Mouse (Mus musculus) ES-E14 (cell line): ENCODE results near the gene Rfx6. TPM values are rescaled to one million over a fixed set of nuclear protein-coding genes. Genes with fewer than 3 reads are reported as not detected.

Experiments
- DNase-seq: peaks from one replicate; pipeline ENCODE4 v3.0.0-alpha.2; 2013; ENCODE audit warnings: low read depth, low spot score
- H3K27ac ChIP-seq: 2 replicates; pipeline ENCODE4 v1.5.1; 2012; ENCODE audit warnings: low read depth, mild to moderate bottlenecking, low read length, moderate library complexity, mixed read lengths; ENCODE audit not compliant: poor library complexity, insufficient read depth, severe bottlenecking
- H3K36me3 ChIP-seq: 2 replicates; pipeline ENCODE4 v1.6.1; 2012; ENCODE audit warnings: mild to moderate bottlenecking, low read length, moderate library complexity, mixed read lengths; ENCODE audit not compliant: control insufficient read depth, poor library complexity, insufficient read depth, severe bottlenecking
- H3K4me1 ChIP-seq, 2 experiments: fragments of 150-350 bp in 1 of 2; sonication (generic) in 1 of 2; 2 replicates each; pipeline ENCODE4 v1.6.1; 2012; ENCODE audit warnings: low read length in 2 of 2, mild to moderate bottlenecking in 1 of 2, mixed read lengths in 1 of 2; ENCODE audit not compliant: control insufficient read depth in 2 of 2, insufficient read depth in 2 of 2, poor library complexity in 1 of 2
- H3K4me3 ChIP-seq, 2 experiments: fragments of 150-350 bp in 1 of 2; sonication (generic) in 1 of 2; 2 replicates each; pipeline ENCODE4 v1.5.1; 2012; ENCODE audit warnings: low read length in 2 of 2, low read depth in 1 of 2, mild to moderate bottlenecking in 1 of 2, mixed read lengths in 1 of 2; ENCODE audit not compliant: insufficient read depth in 1 of 2, poor library complexity in 1 of 2, severe bottlenecking in 1 of 2
- H3K9ac ChIP-seq: 2 replicates; pipeline ENCODE4 v1.6.1; 2012; ENCODE audit warnings: low read depth, mild to moderate bottlenecking, low read length, mixed read lengths; ENCODE audit not compliant: poor library complexity, insufficient read depth, severe bottlenecking
- H3K9me3 ChIP-seq: fragments of 150-350 bp; sonication (generic); 2 replicates; pipeline ENCODE4 v1.6.1; 2012; ENCODE audit warnings: low read depth, mild to moderate bottlenecking, low read length; ENCODE audit not compliant: control insufficient read depth, insufficient read depth
- CHD2 ChIP-seq: IDR thresholded peaks from 2 replicates; pipeline ENCODE4 v1.6.1; 2014; ENCODE audit warnings: mild to moderate bottlenecking, low read depth, low read length, inconsistent platforms
- HCFC1 ChIP-seq: IDR thresholded peaks from 2 replicates; pipeline ENCODE4 v1.6.1; 2012; ENCODE audit warnings: low read length, inconsistent platforms, borderline replicate concordance; ENCODE audit not compliant: insufficient read depth
- MAFK ChIP-seq: IDR thresholded peaks from 2 replicates; pipeline ENCODE4 v1.6.1; 2014; ENCODE audit warnings: mild to moderate bottlenecking, low read depth, low read length, inconsistent platforms; ENCODE audit not compliant: insufficient read depth
- ZC3H11A ChIP-seq: IDR thresholded peaks from 2 replicates; pipeline ENCODE4 v1.6.1; 2012; ENCODE audit warnings: low read depth, mild to moderate bottlenecking, inconsistent platforms, low read length, borderline replicate concordance
- ZNF384 ChIP-seq: IDR thresholded peaks from 2 replicates; pipeline ENCODE4 v1.6.1; 2012; ENCODE audit warnings: low read depth, low read length, inconsistent platforms
- in situ Hi-C, 2 experiments: fragments of 600-800 bp; cut with MboI; formaldehyde crosslinking; loops; one replicate each; pipeline ENCODE4 v1.15.1; 2025; ENCODE audit warnings: low sequenced_read_pairs in 2 of 2, inconsistent platforms in 1 of 2; ENCODE audit not compliant: unreplicated experiment in 2 of 2
- total RNA-seq: library from RNA; depleted of rRNA; stranded (reverse); fragments of 300-350 nt; gene quantifications from 2 replicates; pipeline ENCODE4 v1.2.3, GENCODE M21; 2012; rRNA removed

Gene Rfx6
- 0.11 TPM in 1 of 2 replicates, not detected in the other for total RNA-seq

DNA sequence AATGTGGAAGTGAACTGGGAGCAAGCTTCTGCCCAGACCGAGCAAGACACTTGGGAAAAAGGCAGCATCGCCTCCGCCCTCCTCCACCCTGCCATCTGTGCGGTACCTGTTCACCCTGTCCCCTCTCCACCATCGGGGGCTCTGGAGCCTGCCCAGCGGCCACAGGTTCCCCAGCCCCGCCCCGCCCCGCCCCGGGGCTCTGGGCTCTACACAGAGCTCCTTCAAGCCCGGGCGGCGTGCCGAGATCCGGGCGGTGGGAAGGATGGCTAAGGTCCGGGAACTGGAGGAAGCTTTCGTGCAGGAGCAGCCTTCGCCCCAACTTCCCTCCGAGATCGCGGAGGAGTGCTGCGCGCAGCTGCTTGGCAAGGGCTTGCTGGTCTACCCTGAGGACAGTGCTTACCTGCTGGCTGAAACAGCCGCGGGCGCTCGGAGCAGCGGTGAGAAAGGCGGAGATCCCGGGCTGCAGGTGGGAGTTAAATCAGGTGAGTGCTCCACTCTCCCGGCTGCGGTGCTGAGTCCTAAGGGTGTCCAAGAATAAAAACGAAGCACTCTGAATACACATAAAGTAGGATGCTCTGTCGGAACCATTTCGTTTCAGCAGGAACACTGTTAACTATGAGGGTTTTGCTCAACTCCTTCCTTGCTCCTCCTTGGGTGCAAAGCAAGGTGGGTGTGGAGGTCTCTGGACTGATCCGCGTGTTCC lies at the start of gene Rfx6:
TSS of gene Rfx6 (plus strand) at position 209 of the 703 bp plus-strand sequence.
- Histone ChIP-seq H3K4me1 (no peaks in the 10 kb centered on the region), H3K9me3 (no peaks in the 10 kb centered on the region), H3K9ac (peak within 1 kb of the TSS; percentile 20; the same call in 1 of the 2 replicates), H3K36me3 (no peaks in the 10 kb centered on the region), H3K27ac (no peak within 1 kb of the TSS), H3K4me3 (peak within 1 kb of the TSS; percentile 58 to 68)
- DNase-seq: peak; percentile 33
- TF ChIP-seq ZNF384 (no peak), CHD2 (no peak), ZC3H11A (no peak), MAFK (no peak), HCFC1 (no peak)
- in situ Hi-C loops: no loop called here

DNA sequence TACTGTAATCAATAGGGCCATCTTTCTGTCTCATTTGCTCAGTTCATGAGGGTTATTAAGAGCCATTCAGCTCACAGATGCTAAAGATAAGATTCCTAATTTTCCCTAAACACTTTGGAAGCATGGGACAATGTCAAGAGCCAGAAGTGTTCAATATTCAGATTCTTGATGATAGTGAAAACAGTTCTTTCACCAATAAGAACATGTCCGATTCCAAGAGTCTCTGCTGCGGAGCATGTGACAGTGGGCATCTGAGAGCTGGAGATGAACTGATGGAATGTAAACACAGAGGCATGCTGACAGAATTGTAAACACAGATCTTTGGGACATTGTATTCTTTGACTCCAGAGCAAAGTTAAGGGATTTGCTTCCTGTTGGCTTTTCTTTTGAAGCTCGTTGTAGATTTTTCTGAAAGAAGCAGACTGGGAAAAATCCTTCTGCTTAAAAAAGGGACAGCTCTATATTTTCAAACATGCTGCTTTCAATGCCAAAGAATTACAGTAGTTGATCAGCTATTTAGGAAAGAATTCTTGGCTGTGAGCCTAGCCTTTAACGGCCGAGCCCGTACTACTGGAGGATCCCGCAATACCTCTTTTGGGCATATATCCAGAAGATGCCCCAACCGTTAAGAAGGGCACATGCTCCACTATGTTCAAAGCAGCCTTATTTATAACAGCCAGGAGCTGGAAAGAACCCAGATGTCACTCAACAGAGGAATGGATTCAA lies 46.0 kb upstream of the Rfx6 start, which contains the start of gene Gprc6a:
TSS of gene Gprc6a (minus strand) at position 51 of the 726 bp plus-strand sequence.
- TF ChIP-seq ZC3H11A: no peak
- TF ChIP-seq ZNF384: no peak
- no peak for TF ChIP-seq HCFC1
- TF ChIP-seq MAFK: no peak
- TF ChIP-seq CHD2: no peak
- Histone ChIP-seq H3K27ac (no peak within 1 kb of the TSS), H3K36me3 (no peaks in the 10 kb centered on the region), H3K4me3 (no peak within 1 kb of the TSS), H3K9me3 (no peaks in the 10 kb centered on the region), H3K4me1 (no peaks in the 10 kb centered on the region), H3K9ac (no peak within 1 kb of the TSS)
- in situ Hi-C loops: no loop called here
- DNase-seq: no peak

DNA sequence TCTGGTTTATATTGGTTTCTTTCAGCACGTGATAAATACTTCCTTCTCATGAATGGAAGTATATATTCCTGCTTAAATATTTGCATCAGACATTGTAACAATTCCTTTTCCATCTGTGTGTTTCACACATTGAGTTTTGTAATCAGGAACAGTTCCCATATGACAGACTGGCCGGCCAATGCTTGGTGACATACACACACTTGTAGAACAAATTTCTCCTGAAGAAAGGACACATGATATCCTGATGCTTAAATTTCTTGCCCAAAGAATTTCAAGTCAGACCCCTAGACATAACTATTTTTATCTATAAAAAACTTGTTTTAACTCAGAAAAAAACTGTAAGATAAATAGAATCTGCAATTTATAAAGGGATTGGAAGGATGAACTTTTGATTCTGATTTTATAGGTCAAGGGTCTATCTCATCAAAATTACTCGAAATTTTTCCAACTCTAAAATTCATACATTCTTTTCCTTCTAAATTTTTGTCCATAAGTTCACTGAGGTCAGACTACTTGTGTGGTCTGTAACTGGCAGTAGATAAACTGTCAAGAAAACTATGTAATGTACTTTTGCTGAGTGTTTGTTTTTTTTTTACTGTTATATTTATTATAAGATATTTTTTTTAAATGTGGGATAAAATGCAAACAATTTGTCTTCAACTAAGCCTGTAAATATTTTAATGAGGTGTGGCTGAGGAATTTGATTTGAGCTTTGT lies 27.9 kb upstream of the Rfx6 start:
- H3K9me3 ChIP-seq: no peaks in the 10 kb centered on the region
- in situ Hi-C loops: no loop called here
- H3K4me1 ChIP-seq: no peaks in the 10 kb centered on the region
- H3K27ac ChIP-seq: no peak overlapping the region
- TF ChIP-seq HCFC1: no peak
- TF ChIP-seq ZC3H11A: no peak
- no peak for TF ChIP-seq ZNF384
- no peak for TF ChIP-seq CHD2
- TF ChIP-seq MAFK: no peak
- no peak overlapping the region for H3K9ac ChIP-seq
- DNase-seq: no peak
- no peaks in the 10 kb centered on the region for H3K36me3 ChIP-seq
- no peak overlapping the region for H3K4me3 ChIP-seq

DNA sequence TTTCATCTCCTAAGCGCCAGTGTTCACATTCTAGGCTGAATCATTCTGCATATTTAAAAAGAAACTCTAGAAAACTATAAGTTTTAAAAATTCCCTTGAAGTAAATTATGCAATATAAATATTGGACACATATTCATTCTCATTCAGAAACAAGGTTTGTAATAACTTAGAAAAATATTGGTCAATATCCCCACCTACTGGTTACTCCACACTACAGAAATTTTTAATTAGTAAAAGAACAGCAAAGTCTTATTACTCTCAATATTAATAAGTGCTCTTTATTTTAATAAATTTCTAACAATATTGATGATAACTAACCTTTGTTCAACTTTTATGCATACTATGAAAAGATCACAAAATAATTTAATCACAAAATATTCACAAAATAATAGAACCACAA lies 20.2 kb upstream of the Rfx6 start:
- Histone ChIP-seq H3K27ac (no peak overlapping the region), H3K9me3 (no peaks in the 10 kb centered on the region), H3K36me3 (no peaks in the 10 kb centered on the region), H3K9ac (no peak overlapping the region), H3K4me1 (no peaks in the 10 kb centered on the region), H3K4me3 (no peak overlapping the region)
- TF ChIP-seq CHD2: no peak
- no peak for TF ChIP-seq ZNF384
- no peak for TF ChIP-seq HCFC1
- TF ChIP-seq ZC3H11A: no peak
- no peak for TF ChIP-seq MAFK
- in situ Hi-C loops: no loop called here
- no peak for DNase-seq
